ENCODE assay signal across 7 mouse cellular contexts in the genomic region with DNA sequence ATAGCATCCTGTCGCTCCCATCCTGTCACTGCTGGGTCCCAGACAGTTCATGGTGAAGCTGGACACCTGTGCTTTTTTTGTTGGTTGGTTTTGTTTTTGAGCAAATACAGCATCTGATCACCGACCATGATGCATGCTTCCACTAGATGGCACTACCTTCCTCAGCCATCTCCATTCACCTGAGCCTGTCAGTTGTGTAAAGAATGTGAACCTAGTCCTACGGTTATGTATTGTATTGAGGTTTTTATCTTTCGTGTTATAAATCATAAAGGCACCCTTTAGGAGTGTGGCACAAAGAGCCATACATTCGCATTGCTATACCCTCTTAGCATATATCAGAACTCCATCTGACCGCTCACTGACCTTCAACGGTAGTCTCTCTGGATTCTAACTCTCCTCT. TPM values are rescaled to one million over a fixed set of nuclear protein-coding genes. Genes with fewer than 3 reads are reported as not detected.
DNase-seq lines count a peak whose midpoint lies in the region; ATAC-seq and TF ChIP-seq lines count a peak whose summit lies in the region.

No protein-coding gene starts in this region.

- no peak overlapping the region for H3K4me3 ChIP-seq in layer of hippocampus, adult 2 months
- no peak overlapping the region for H3K4me3 ChIP-seq in embryonic fibroblast, embryonic 13.5 days (ENCODE audit: insufficient read depth, low read length)
- H3K4me3 ChIP-seq in midbrain, embryonic 16.5 days (ENCODE audit: low read depth, low read length): no peak overlapping the region

- H3K27ac ChIP-seq in layer of hippocampus, adult 2 months: no peak overlapping the region
- H3K27ac ChIP-seq in embryonic fibroblast, embryonic 13.5 days (ENCODE audit: insufficient read depth, low read length): no peak overlapping the region
- H3K27ac ChIP-seq in midbrain, embryonic 16.5 days (ENCODE audit: low read length): no peak overlapping the region

- no peaks in the 10 kb centered on the region for H3K36me3 ChIP-seq in midbrain, embryonic 16.5 days (ENCODE audit: control insufficient read depth, insufficient read depth, low read length)

- DNase-seq in layer of hippocampus, adult 2 months (ENCODE audit: low spot score in 2 of 2): no peak
- DNase-seq in layer of hippocampus, postnatal 25 days (ENCODE audit: extremely low spot score in 1 of 2, low spot score in 1 of 2): no peak
- DNase-seq in brain, adult 2 months (ENCODE audit: low read depth, low spot score): peak; percentile 82
- DNase-seq in spleen, adult 18-20 months: no peak
- no peak for DNase-seq in heart, postnatal 14 days

- no peaks in the 10 kb centered on the region for H3K9me3 ChIP-seq in midbrain, embryonic 16.5 days (replicated peaks; ENCODE audit: control insufficient read depth, low read length, poor library complexity, severe bottlenecking)

- H3K4me1 ChIP-seq in embryonic fibroblast, embryonic 13.5 days (ENCODE audit: control insufficient read depth, insufficient read depth, low read length): no peaks in the 10 kb centered on the region
- H3K4me1 ChIP-seq in midbrain, embryonic 16.5 days (ENCODE audit: control insufficient read depth, insufficient read depth, low read length): peaks cover 12% of the 10 kb centered on the region

- no peak for TF ChIP-seq POLR2A in embryonic fibroblast, embryonic 13.5 days (IDR thresholded peaks at IDR 0.05; ENCODE audit: low read depth, low read length)

- no peaks in the 10 kb centered on the region for H3K27me3 ChIP-seq in midbrain, embryonic 16.5 days (ENCODE audit: control insufficient read depth, insufficient read depth, low read depth, low read length)

- 53% methylated on average over 7 of the region's 7 CpGs for WGBS in midbrain, embryonic 16.5 days

- TF ChIP-seq CTCF in layer of hippocampus, adult 2 months (conservative IDR thresholded peaks at IDR 0.05): peak; percentile 82
- TF ChIP-seq CTCF in embryonic fibroblast, embryonic 13.5 days (IDR thresholded peaks at IDR 0.05; ENCODE audit: borderline replicate concordance, insufficient read depth, low read length): peak; percentile 51; the same call in 1 of the 2 replicates

- ATAC-seq in midbrain, embryonic 16.5 days: peak; percentile 55; the same call in 1 of the 2 replicates

- intact Hi-C loops in heart, postnatal 14 days (cut with DNase I): loop anchor here (10.0 kb wide), 1 partner anchor 133 kb away; no protein-coding TSS in a partner anchor

- H3K9ac ChIP-seq in midbrain, embryonic 16.5 days (ENCODE audit: low read depth, low read length): no peak overlapping the region

- no peak overlapping the region for H3K4me2 ChIP-seq in midbrain, embryonic 16.5 days (ENCODE audit: low read length)

RNA-seq across cellular contexts. Expression of gene Lamp5, which starts 49.9 kb away (rescaled TPM):
- total RNA-seq in layer of hippocampus, adult 2 months (2021): 10 to 100 TPM; 52.2 to 53.3 TPM
- 10 to 100 TPM; 38.8 to 45.3 TPM for total RNA-seq in layer of hippocampus, postnatal 25 days (2021)
- not detected in 2 replicates for polyA plus RNA-seq in embryonic fibroblast, embryonic 13.5 days (2011; ENCODE audit: insufficient read length, low read depth, missing spikeins)
- polyA plus RNA-seq in midbrain, embryonic 16.5 days (2015; fragmentation: Nextera tagmentation; extraction: Ambion mirVana): 6.8 and 7.2 TPM in 2 replicates
- not detected for total RNA-seq in heart, postnatal 14 days (2021)

Comparison
In these comparisons a context has a peak if more than half of its experiments do, and no peak if none do; other contexts are left out.
1. RNA of gene Lamp5, which starts 49.9 kb away (total RNA-seq): 52.2 to 53.3 TPM in layer of hippocampus, adult 2 months and 38.8 to 45.3 TPM in layer of hippocampus, postnatal 25 days; not detected in heart, postnatal 14 days; every median in the first group is over 10 times any median in the second.